Mouse (Mus musculus) ES-E14 (cell line): ENCODE data around the gene Pacrg. TPM values are rescaled to one million over a fixed set of nuclear protein-coding genes. Genes with fewer than 3 reads are reported as not detected.

ENCODE experiments used
- DNase-seq: peaks from one replicate; pipeline ENCODE4 v3.0.0-alpha.2; 2013; ENCODE audit warnings: low read depth, low spot score
- H3K27ac ChIP-seq: 2 replicates; pipeline ENCODE4 v1.5.1; 2012; ENCODE audit warnings: low read depth, mild to moderate bottlenecking, low read length, moderate library complexity, mixed read lengths; ENCODE audit not compliant: poor library complexity, insufficient read depth, severe bottlenecking
- H3K36me3 ChIP-seq: 2 replicates; pipeline ENCODE4 v1.6.1; 2012; ENCODE audit warnings: mild to moderate bottlenecking, low read length, moderate library complexity, mixed read lengths; ENCODE audit not compliant: control insufficient read depth, poor library complexity, insufficient read depth, severe bottlenecking
- H3K4me1 ChIP-seq, 2 experiments: fragments of 150-350 bp in 1 of 2; sonication (generic) in 1 of 2; 2 replicates each; pipeline ENCODE4 v1.6.1; 2012; ENCODE audit warnings: low read length in 2 of 2, mild to moderate bottlenecking in 1 of 2, mixed read lengths in 1 of 2; ENCODE audit not compliant: control insufficient read depth in 2 of 2, insufficient read depth in 2 of 2, poor library complexity in 1 of 2
- H3K4me3 ChIP-seq, 2 experiments: fragments of 150-350 bp in 1 of 2; sonication (generic) in 1 of 2; 2 replicates each; pipeline ENCODE4 v1.5.1; 2012; ENCODE audit warnings: low read length in 2 of 2, low read depth in 1 of 2, mild to moderate bottlenecking in 1 of 2, mixed read lengths in 1 of 2; ENCODE audit not compliant: insufficient read depth in 1 of 2, poor library complexity in 1 of 2, severe bottlenecking in 1 of 2
- H3K9ac ChIP-seq: 2 replicates; pipeline ENCODE4 v1.6.1; 2012; ENCODE audit warnings: low read depth, mild to moderate bottlenecking, low read length, mixed read lengths; ENCODE audit not compliant: poor library complexity, insufficient read depth, severe bottlenecking
- H3K9me3 ChIP-seq: fragments of 150-350 bp; sonication (generic); 2 replicates; pipeline ENCODE4 v1.6.1; 2012; ENCODE audit warnings: low read depth, mild to moderate bottlenecking, low read length; ENCODE audit not compliant: control insufficient read depth, insufficient read depth
- CHD2 ChIP-seq: IDR thresholded peaks from 2 replicates; pipeline ENCODE4 v1.6.1; 2014; ENCODE audit warnings: mild to moderate bottlenecking, low read depth, low read length, inconsistent platforms
- HCFC1 ChIP-seq: IDR thresholded peaks from 2 replicates; pipeline ENCODE4 v1.6.1; 2012; ENCODE audit warnings: low read length, inconsistent platforms, borderline replicate concordance; ENCODE audit not compliant: insufficient read depth
- MAFK ChIP-seq: IDR thresholded peaks from 2 replicates; pipeline ENCODE4 v1.6.1; 2014; ENCODE audit warnings: mild to moderate bottlenecking, low read depth, low read length, inconsistent platforms; ENCODE audit not compliant: insufficient read depth
- ZC3H11A ChIP-seq: IDR thresholded peaks from 2 replicates; pipeline ENCODE4 v1.6.1; 2012; ENCODE audit warnings: low read depth, mild to moderate bottlenecking, inconsistent platforms, low read length, borderline replicate concordance
- ZNF384 ChIP-seq: IDR thresholded peaks from 2 replicates; pipeline ENCODE4 v1.6.1; 2012; ENCODE audit warnings: low read depth, low read length, inconsistent platforms
- in situ Hi-C, 2 experiments: fragments of 600-800 bp; cut with MboI; formaldehyde crosslinking; loops; one replicate each; pipeline ENCODE4 v1.15.1; 2025; ENCODE audit warnings: low sequenced_read_pairs in 2 of 2, inconsistent platforms in 1 of 2; ENCODE audit not compliant: unreplicated experiment in 2 of 2
- total RNA-seq: library from RNA; depleted of rRNA; stranded (reverse); fragments of 300-350 nt; gene quantifications from 2 replicates; pipeline ENCODE4 v1.2.3, GENCODE M21; 2012

The Pacrg gene
- total RNA-seq, 1 experiment = 0.27 TPM

- TF ChIP-seq MAFK (no peak), HCFC1 (no peak), ZC3H11A (no peak), CHD2 (no peak), ZNF384 (no peak)
- Histone ChIP-seq H3K9me3 (no peaks in the 10 kb centered on the region), H3K36me3 (no peaks in the 10 kb centered on the region), H3K9ac (no peak overlapping the region), H3K4me1 (no peaks in the 10 kb centered on the region), H3K4me3 (no peak overlapping the region), H3K27ac (no peak overlapping the region)
- in situ Hi-C loops = no loop called here
- DNase-seq = no peak
Observed at GRCm38 (mm10) chr17:10608146-10608545, 232.0 kb downstream of the Pacrg start.

- DNase-seq = no peak
- no peak overlapping the region for H3K4me3 ChIP-seq
- H3K4me1 ChIP-seq = no peaks in the 10 kb centered on the region
- TF ChIP-seq HCFC1 = no peak
- no peak for TF ChIP-seq CHD2
- TF ChIP-seq MAFK = no peak
- no peak for TF ChIP-seq ZNF384
- TF ChIP-seq ZC3H11A = no peak
- H3K27ac ChIP-seq = no peak overlapping the region
- H3K9me3 ChIP-seq = no peaks in the 10 kb centered on the region
- no peak overlapping the region for H3K9ac ChIP-seq
- in situ Hi-C loops = no loop called here
- no peaks in the 10 kb centered on the region for H3K36me3 ChIP-seq
Observed at GRCm38 (mm10) chr17:10606090-10606489, 234.0 kb downstream of the Pacrg start.

GRCm38 (mm10) chr17:10597741-10598140 lies 242.4 kb downstream of the Pacrg start:
- no peaks in the 10 kb centered on the region for H3K4me1 ChIP-seq
- no peak for DNase-seq
- no peak overlapping the region for H3K27ac ChIP-seq
- H3K4me3 ChIP-seq = no peak overlapping the region
- no peaks in the 10 kb centered on the region for H3K36me3 ChIP-seq
- in situ Hi-C loops = no loop called here
- H3K9me3 ChIP-seq = no peaks in the 10 kb centered on the region
- H3K9ac ChIP-seq = no peak overlapping the region
- TF ChIP-seq ZNF384 (no peak), HCFC1 (no peak), MAFK (no peak), CHD2 (no peak), ZC3H11A (no peak)

- DNase-seq = no peak
- H3K9me3 ChIP-seq = no peaks in the 10 kb centered on the region
- H3K4me3 ChIP-seq = no peak overlapping the region
- no peak for TF ChIP-seq MAFK
- no peak for TF ChIP-seq ZC3H11A
- no peak for TF ChIP-seq ZNF384
- no peak for TF ChIP-seq CHD2
- TF ChIP-seq HCFC1 = no peak
- in situ Hi-C loops = no loop called here
- no peaks in the 10 kb centered on the region for H3K4me1 ChIP-seq
- no peak overlapping the region for H3K27ac ChIP-seq
- H3K36me3 ChIP-seq = no peaks in the 10 kb centered on the region
- H3K9ac ChIP-seq = no peak overlapping the region
Observed at GRCm38 (mm10) chr17:10589604-10590003, 250.5 kb downstream of the Pacrg start.

- no peaks in the 10 kb centered on the region for H3K9me3 ChIP-seq
- no peak overlapping the region for H3K27ac ChIP-seq
- H3K36me3 ChIP-seq = no peaks in the 10 kb centered on the region
- TF ChIP-seq MAFK = no peak
- TF ChIP-seq ZNF384 = no peak
- TF ChIP-seq ZC3H11A = no peak
- TF ChIP-seq CHD2 = no peak
- TF ChIP-seq HCFC1 = no peak
- in situ Hi-C loops = no loop called here
- no peak for DNase-seq
- no peaks in the 10 kb centered on the region for H3K4me1 ChIP-seq
- H3K9ac ChIP-seq = no peak overlapping the region
- H3K4me3 ChIP-seq = no peak overlapping the region
Observed at GRCm38 (mm10) chr17:10588922-10589400, 251.2 kb downstream of the Pacrg start.
